Mouse (Mus musculus): ENCODE data around the gene Epha3. TPM values are rescaled to one million over a fixed set of nuclear protein-coding genes. Genes with fewer than 3 reads are reported as not detected.

The Epha3 gene
- total RNA-seq, 2 experiments from 2014 or later, result 0.37 to 1.3 TPM

DNA sequence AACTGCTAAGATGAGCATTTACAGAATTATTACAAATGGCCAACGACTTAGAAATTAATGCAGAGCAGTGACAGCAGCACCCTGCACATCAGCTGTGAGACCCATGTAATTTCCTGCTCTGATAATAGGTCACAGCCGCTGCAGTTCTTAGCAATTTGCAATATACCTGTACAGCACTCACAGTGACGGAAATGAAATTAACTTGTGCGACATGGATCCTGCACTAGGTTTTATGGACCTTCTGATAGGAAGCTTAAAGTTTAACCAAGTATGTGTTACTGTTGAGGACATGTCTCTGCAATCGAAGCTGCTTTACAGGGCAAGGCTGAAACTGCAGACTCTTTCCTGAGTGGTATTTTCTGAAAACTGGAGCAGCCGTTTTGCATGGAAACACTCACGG is 80.4 kb downstream of the Epha3 start:
- DNase-seq, result no peak

GRCm38 (mm10) chr16:63782101-63782500 is 81.9 kb downstream of the Epha3 start:
- DNase-seq, result no peak

DNA sequence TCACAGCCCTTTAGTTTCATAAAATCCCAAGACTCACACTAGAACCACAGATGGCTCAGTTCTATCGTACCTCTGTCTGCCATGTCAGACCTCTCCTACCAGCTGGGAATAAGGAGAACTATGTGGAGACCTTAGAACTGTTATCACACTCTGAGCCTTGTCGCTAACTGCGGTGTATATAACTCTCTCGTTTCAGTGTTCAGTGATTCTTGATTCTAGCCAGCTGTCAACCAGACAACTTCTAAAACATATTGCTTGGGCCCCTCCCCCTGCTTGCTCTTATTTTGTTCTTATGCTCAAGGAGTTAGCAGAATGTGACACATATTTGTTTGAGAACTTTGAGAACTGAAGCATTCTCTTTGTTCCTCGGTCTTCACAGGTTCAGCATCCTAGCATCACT is 83.8 kb downstream of the Epha3 start:
- no peak for DNase-seq

- no peak for DNase-seq
Measured at GRCm38 (mm10) chr16:63777811-63778210, 86.2 kb downstream of the Epha3 start.

GRCm38 (mm10) chr16:63772566-63772965 is 91.4 kb downstream of the Epha3 start:
- no peak for DNase-seq

DNA sequence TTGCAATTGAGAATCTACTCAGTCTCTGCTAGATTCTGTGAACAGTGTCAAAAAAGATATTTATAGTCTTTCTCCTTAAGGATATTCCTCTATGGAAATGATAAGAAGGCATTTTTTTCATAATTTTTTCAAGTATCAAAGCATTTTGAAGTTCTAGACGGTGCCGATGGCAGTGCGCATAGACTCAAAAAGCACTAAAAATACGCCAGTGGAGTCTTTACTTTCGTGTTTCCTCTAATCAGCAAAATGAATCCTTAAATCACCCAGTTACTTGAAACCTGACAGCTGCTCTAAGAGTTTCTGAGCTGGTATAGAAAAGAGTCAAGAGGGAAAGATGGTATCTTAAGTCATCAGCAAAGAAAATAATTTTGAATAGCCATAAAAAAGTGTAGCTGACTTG is 96.4 kb downstream of the Epha3 start:
- DNase-seq, result no peak

DNA sequence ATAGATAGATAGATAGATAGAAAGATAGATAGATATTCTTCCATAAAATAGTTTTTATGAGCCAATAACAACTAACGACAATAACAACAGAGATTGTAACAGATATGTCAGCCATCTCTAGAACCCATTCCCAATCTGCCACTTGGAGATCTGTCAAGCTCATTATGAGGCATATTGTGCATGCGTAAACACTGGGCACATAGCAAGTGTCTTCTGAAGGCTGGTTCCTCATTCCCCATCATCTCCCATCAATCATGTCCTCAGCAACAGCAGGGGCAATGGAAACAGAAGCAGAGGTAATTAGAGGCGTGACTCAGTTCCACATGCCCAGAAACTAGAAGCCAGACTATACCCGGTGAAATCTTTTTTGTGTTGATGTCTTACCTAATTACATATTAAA is 102.8 kb downstream of the Epha3 start:
- DNase-seq, result no peak

GRCm38 (mm10) chr16:63760112-63760511 is 103.9 kb downstream of the Epha3 start:
- no peak for DNase-seq

DNA sequence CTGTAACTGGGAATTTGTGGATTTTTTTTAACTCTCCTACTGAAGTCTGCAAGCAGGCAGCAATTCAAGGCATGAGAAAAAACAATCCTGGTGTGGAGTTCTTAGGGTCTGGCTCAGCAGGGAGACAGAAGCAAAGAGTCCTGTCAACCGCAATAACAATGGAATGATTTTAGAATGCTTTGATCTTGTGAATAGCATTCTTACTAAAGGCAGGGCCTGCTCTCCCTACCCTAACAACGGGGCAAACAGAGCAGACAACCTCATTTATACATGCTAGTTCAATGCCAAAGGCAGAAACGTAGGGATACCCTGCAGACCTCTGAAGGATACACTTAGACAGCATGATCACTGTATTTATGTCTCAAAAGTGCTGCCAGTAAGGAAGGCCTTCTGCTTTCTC is 110.9 kb downstream of the Epha3 start:
- DNase-seq, result no peak

- DNase-seq, result no peak
Measured at GRCm38 (mm10) chr16:63747817-63748216, 116.2 kb downstream of the Epha3 start.

- DNase-seq, result no peak
Measured at GRCm38 (mm10) chr16:63745465-63745864, 118.5 kb downstream of the Epha3 start.

GRCm38 (mm10) chr16:63743208-63743854 is 120.6 kb downstream of the Epha3 start:
- DNase-seq, result no peak

DNA sequence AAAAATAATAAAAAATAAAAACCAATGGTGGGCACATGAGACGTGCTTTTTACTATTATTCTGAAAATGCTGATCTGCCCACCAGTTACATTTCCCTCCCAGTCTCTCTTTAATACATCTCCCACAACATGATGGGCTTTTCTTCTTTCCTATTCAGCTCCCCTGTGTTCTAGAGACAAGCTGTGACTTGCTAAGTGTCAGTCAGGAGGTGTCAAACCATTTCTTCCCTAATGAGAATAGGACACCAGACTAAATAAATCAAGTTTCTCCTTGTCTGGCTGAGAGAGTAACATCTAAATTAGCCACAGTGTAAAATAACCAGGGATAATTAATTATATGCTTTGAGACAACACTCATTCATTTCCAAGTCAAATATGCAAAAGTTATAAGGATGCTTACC is 144.7 kb downstream of the Epha3 start:
- no peak for DNase-seq

DNA sequence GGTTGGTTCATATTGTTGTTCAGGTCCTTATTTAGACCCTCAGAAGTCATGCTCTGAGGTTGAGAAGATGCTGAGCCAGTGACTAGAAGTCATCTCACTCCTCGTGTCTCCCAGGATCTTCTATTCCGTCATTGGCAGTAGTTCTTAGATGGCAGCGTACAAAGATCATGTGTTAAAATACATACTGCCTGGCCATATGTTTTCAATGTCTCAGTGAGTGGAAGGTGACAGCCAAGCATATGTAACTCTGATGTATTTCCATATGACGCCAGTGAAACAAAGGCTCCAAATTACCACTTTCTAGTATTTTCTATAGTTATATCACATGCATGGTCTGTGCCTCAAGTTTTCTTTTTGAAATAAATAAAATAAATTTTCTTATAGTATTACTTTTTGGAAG is 146.7 kb downstream of the Epha3 start:
- DNase-seq, result no peak

- DNase-seq, result no peak
Measured at GRCm38 (mm10) chr16:63706912-63707868, 156.8 kb downstream of the Epha3 start.

GRCm38 (mm10) chr16:63689371-63689770 is 174.6 kb downstream of the Epha3 start:
- peak; percentile 7 to 18 for DNase-seq

DNA sequence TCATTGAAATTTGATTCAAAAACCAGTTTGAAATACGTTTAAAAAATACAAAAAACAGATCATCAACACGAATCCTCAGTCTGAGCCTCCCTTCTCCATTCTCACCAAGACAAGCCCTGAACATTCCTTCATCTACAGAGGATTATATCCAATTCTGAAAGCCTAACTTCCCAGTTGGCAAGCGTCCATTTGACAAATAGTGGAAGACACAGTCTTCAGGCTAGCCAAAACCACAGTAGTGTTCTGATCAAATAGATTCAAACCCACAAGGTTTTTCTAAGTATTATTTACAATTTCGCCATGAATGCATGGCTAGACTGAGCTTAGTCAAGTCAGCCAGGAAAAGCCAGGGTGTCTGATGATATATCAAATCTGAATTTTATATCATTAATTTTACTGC is 179.8 kb downstream of the Epha3 start:
- DNase-seq, result no peak

DNA sequence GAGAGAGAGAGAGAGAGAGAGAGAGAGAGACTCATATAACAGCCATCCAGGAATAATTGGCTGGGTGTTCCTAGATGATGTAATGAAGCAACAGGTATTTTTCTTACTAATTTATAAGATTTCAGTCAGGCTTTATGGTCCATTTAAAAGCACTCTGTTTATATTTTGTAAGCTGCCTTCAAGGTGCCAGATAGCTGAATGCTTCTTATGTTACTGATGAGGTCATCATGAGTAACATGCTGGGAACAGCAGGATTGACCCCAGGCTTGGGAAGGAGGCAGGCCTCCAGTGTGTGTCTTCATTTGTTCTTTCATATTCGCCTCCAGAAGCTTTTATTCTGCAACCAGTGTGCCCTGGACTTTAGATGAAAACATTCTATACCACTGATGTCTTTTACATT is 189.5 kb downstream of the Epha3 start:
- DNase-seq, result no peak

DNA sequence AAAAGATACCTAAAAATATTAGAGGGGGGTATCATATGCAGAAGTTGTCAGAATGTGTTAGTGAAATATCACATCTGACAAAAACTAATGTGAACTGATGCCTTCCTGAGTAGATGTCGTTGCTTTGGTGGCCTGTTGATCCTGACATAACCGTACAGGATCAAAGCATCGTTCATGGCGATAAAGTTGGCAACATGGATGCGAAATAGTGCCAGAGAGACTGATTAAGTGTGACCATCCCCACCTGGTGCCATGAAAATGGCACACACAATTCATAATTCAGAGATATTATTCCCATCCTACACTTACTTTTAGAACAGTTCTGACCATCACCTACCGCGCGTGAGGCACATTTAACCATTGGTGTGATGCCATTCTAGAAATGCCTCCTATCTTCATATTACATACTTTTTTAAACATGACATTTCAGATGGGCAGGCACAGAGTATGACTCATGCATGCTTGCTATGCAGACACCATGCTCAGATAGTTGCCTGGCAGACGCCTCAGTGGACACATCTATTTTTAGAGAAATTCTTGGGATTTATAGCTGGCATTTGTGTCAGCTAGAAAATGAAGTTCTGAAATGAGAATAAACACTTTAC is 190.6 kb downstream of the Epha3 start:
- peak; percentile 8 to 10 for DNase-seq

DNA sequence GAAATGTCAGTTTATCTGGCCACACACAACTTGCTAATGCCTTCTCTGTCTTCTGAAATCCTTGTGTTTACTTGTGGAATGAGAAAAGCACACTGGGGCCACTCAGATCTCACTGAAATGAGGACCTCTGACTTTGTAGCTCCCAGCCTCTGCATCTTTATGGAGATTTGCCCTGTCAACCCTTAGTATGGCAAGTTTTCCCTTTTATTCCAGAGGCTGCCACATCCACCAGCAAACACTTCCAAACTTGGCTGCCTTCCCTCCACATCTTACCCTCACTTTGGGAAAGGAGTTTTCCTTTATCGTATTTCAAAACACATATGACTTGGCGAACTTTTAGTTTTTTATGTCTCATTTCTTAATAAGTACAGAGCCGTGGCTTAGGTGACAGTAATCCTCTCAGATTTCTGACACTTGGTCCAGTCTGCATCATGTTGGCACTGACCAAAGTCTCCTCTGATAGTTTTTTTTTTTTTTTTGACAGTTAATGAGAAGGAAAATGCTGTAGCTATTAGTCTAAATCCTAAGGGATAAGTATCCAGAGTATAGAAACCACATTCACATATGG is 198.0 kb downstream of the Epha3 start:
- no peak for DNase-seq

DNA sequence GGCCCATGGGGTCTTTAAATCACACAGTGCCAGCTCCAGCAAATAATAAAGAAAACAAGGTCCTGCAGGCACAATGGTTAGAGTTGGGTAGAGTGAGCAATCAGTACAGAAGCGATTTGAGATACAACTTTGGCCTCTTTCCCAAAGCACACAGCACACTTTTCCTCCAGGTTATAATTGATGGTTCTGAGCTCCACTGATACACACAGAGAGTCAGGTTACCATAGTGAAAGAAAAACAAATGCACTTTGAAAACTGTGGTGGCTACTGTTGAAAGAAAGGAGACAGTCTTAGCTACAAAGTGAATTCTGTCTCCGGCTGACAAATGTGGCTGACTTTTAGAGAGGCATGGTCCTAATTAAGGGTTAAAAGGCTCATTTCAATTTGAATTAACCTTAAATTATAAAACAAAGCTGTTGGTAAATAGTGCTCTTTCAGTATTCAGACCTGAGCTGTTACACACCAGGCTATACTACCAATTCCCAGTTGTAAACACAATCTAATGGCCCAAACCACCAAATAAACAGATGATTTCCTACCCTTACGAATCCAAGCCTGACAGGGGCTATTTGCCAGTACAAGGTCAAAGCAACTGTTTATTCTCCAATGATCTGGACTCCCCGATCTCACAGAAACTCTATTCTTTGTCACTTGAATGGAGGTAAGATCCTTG is 205.5 kb downstream of the Epha3 start:
- DNase-seq, result no peak

DNA sequence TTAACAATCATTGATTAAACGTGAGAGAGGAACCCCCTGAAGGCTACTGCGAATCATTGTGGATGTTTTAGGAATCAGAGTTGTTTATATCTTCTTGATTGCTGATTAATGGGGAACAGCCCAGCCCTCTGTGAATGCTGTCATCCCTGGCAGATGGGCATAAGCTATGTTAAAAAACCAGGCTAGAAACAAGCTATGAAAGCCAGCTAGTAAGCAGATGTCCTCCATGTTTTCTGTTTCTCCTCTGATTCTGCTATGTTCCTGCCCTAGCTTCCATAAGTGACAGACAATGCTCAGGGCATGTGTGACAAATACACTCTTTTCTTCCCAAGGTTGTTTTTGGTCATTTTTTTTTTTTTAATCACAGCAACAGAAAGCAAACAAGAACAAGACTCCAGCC is 206.2 kb downstream of the Epha3 start:
- DNase-seq, result no peak
